Mouse (Mus musculus): ENCODE results near the gene Nfyc.

DNA sequence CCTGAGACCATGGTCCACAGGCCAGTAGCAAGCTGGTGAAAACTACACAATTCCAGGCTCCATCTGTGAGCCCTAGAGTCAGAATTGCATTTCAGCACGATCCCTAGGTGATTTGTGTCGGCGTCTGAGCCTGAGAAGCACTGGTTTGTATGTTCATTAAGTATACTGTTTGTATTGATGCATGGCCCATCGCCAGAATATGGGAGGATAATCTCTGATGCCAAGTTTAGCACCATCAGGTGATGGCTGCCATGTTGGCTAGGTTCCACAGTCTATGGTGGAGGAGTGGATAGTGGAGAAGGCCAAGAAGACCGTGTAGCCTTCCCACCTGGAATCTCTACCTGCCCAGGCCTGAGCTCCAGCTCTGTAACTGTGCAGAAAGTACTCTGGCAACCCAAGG is 36.9 kb upstream of the Nfyc start:
- TF ChIP-seq CTCF (IDR thresholded peaks at IDR 0.05; ENCODE audit: low read depth) (no peak), EP300 (IDR thresholded peaks at IDR 0.05; ENCODE audit: low read depth) (no peak)
